Mouse (Mus musculus): ENCODE data around the gene 4930556J24Rik.

GRCm38 (mm10) chr11:3894406-3895281, 81.9 kb downstream of the 4930556J24Rik start, which contains the start of the genes 4921536K21Rik and Dusp18:
- TF ChIP-seq CTCF (conservative IDR thresholded peaks at IDR 0.05; ENCODE audit: insufficient read depth, insufficient read length, low read depth, low read length) (no peak), POLR2A (IDR thresholded peaks at IDR 0.05; ENCODE audit: low read depth, low read length) (no peak)
